Mouse (Mus musculus) midbrain, postnatal 0 days (tissue): ENCODE data around the gene Cacng7. TPM values are rescaled to one million over a fixed set of nuclear protein-coding genes. Genes with fewer than 3 reads are reported as not detected.

ENCODE experiments used
- ATAC-seq: fragments of 200-750 bp; cut with Nextera tagmentation; 2 replicates; pipeline ENCODE4 v1.8.0; 2017; ENCODE audit warnings: moderate number of reproducible peaks, mild to moderate bottlenecking, moderate TSS enrichment, moderate library complexity; ENCODE audit not compliant: low FRiP score
- DNase-seq: peaks from one replicate; pipeline ENCODE4 v3.0.0-alpha.2; 2015; ENCODE audit warnings: low spot score
- H3K27ac ChIP-seq: fragments of 300-500 bp; sonication (generic); 2 replicates; pipeline ENCODE4 v1.5.1; 2014; ENCODE audit warnings: low read depth, mild to moderate bottlenecking, low read length, mixed read lengths
- H3K27me3 ChIP-seq: fragments of 300-500 bp; sonication (generic); 2 replicates; pipeline ENCODE4 v1.6.1; 2014; ENCODE audit warnings: low read length, control low read depth, mixed read lengths; ENCODE audit not compliant: insufficient read depth
- H3K36me3 ChIP-seq: fragments of 300-500 bp; sonication (generic); 2 replicates; pipeline ENCODE4 v1.6.1; 2014; ENCODE audit warnings: low read length, control low read depth, mixed read lengths; ENCODE audit not compliant: insufficient read depth
- H3K4me1 ChIP-seq: fragments of 300-500 bp; sonication (generic); 2 replicates; pipeline ENCODE4 v1.6.1; 2014; ENCODE audit warnings: mild to moderate bottlenecking, control low read depth, antibody characterized with exemption, low read length, mixed read lengths; ENCODE audit not compliant: insufficient read depth
- H3K4me2 ChIP-seq: fragments of 300-500 bp; sonication (generic); 2 replicates; pipeline ENCODE4 v1.6.1; 2014; ENCODE audit warnings: low read depth, mild to moderate bottlenecking, low read length, mixed read lengths; ENCODE audit not compliant: poor library complexity, severe bottlenecking
- H3K4me3 ChIP-seq: fragments of 300-500 bp; sonication (generic); 2 replicates; pipeline ENCODE4 v1.5.1; 2014; ENCODE audit warnings: low read depth, mild to moderate bottlenecking, low read length, moderate library complexity
- H3K9ac ChIP-seq: fragments of 300-500 bp; sonication (generic); replicated peaks from 2 replicates; pipeline ENCODE4 v1.6.1; 2014; ENCODE audit warnings: mild to moderate bottlenecking, low read length, moderate library complexity, mixed read lengths; ENCODE audit not compliant: poor library complexity, severe bottlenecking
- H3K9me3 ChIP-seq: fragments of 300-500 bp; sonication (generic); 2 replicates; pipeline ENCODE4 v1.6.1; 2016; ENCODE audit warnings: low read length, control low read depth
- CTCF ChIP-seq: IDR thresholded peaks from 2 replicates; pipeline ENCODE4 v1.5.1; 2016; ENCODE audit warnings: antibody characterized with exemption, mild to moderate bottlenecking
- WGBS: fragments of 180-500 bp; shearing (Covaris S2); extraction: QIAGEN DNeasy Blood & Tissue Kit; methylation state at CpG from one replicate; pipeline ENCODE4 v1.1.7; 2014; 5-methylcytosine and 5-hydroxymethylcytosine counted together
- polyA plus RNA-seq: library from polyadenylated mRNA; unstranded; fragments of >200 nt; fragmentation: Nextera tagmentation; extraction: Ambion mirVana; gene quantifications from 2 replicates; pipeline ENCODE4 v1.2.1, GENCODE M21; 2015
- total RNA-seq: library from RNA; depleted of rRNA; stranded (reverse); fragments of >200 nt; gene quantifications from 2 replicates; pipeline ENCODE4 v1.2.3, GENCODE M21; 2014; rRNA removed

Gene Cacng7
- total RNA-seq, result 78.5 and 115 TPM in 2 replicates
- 2.9 and 3.7 TPM in 2 replicates for polyA plus RNA-seq

GRCm38 (mm10) chr7:3332619-3333521 is at the start of gene Cacng7:
Gene Cacng7 (plus strand): TSS chr7:3332955.
- peaks cover 8% of the 10 kb centered on the region; the same call in 1 of the 2 replicates for H3K4me1 ChIP-seq
- ATAC-seq, result peak; percentile 83
- H3K4me2 ChIP-seq, result peak within 1 kb of the TSS; percentile 84
- DNase-seq, result peak; percentile 85
- TF ChIP-seq CTCF, result no peak
- WGBS, result under 1% methylated on average over 64 of the region's 65 CpGs
- peak within 1 kb of the TSS; percentile 79 for H3K4me3 ChIP-seq
- H3K9me3 ChIP-seq, result no peaks in the 10 kb centered on the region
- H3K27me3 ChIP-seq, result no peaks in the 10 kb centered on the region
- H3K27ac ChIP-seq, result peak within 1 kb of the TSS; percentile 85
- peak within 1 kb of the TSS; percentile 96 for H3K9ac ChIP-seq
- H3K36me3 ChIP-seq, result 0 out of 2 replicates have a peak, but pooled peaks cover 4% of the 10 kb centered on the region

GRCm38 (mm10) chr7:3283081-3283875 is 49.5 kb upstream of the Cacng7 start:
- Histone ChIP-seq H3K9ac (no peak overlapping the region), H3K9me3 (no peaks in the 10 kb centered on the region), H3K4me2 (no peak overlapping the region), H3K27me3 (no peaks in the 10 kb centered on the region), H3K36me3 (no peaks in the 10 kb centered on the region), H3K4me1 (no peaks in the 10 kb centered on the region; the same call in 1 of the 2 replicates), H3K4me3 (no peak overlapping the region), H3K27ac (no peak overlapping the region)
- no peak for ATAC-seq
- DNase-seq, result no peak
- WGBS, result 93% methylated on average over 11 of the region's 11 CpGs
- no peak for TF ChIP-seq CTCF

GRCm38 (mm10) chr7:3284604-3285003 is 48.2 kb upstream of the Cacng7 start:
- H3K27ac ChIP-seq, result no peak overlapping the region
- no peaks in the 10 kb centered on the region for H3K36me3 ChIP-seq
- DNase-seq (no peak), ATAC-seq (no peak)
- H3K4me2 ChIP-seq, result no peak overlapping the region
- no peak for TF ChIP-seq CTCF
- H3K9ac ChIP-seq, result no peak overlapping the region
- no peaks in the 10 kb centered on the region for H3K27me3 ChIP-seq
- H3K4me3 ChIP-seq, result no peak overlapping the region
- no peaks in the 10 kb centered on the region for H3K9me3 ChIP-seq
- WGBS, result 87% methylated on average over 10 of the region's 10 CpGs
- H3K4me1 ChIP-seq, result no peaks in the 10 kb centered on the region; the same call in 1 of the 2 replicates

- ATAC-seq, result no peak
- Histone ChIP-seq H3K4me1 (no peaks in the 10 kb centered on the region; the same call in 1 of the 2 replicates), H3K4me2 (no peak overlapping the region), H3K4me3 (no peak overlapping the region), H3K27me3 (no peaks in the 10 kb centered on the region), H3K27ac (no peak overlapping the region), H3K9me3 (no peaks in the 10 kb centered on the region), H3K9ac (no peak overlapping the region), H3K36me3 (no peaks in the 10 kb centered on the region)
- WGBS, result 94% methylated on average over 5 of the region's 5 CpGs
- TF ChIP-seq CTCF, result no peak
- DNase-seq, result no peak
Observed at GRCm38 (mm10) chr7:3286036-3286435, 46.7 kb upstream of the Cacng7 start.

GRCm38 (mm10) chr7:3287186-3287585 is 45.6 kb upstream of the Cacng7 start:
- Histone ChIP-seq H3K4me2 (no peak overlapping the region), H3K9me3 (no peaks in the 10 kb centered on the region), H3K27me3 (no peaks in the 10 kb centered on the region), H3K27ac (no peak overlapping the region), H3K9ac (no peak overlapping the region), H3K4me3 (no peak overlapping the region), H3K4me1 (no peaks in the 10 kb centered on the region; the same call in 1 of the 2 replicates), H3K36me3 (no peaks in the 10 kb centered on the region)
- DNase-seq, result peak; percentile 28
- no peak for TF ChIP-seq CTCF
- 55% methylated on average over 7 of the region's 7 CpGs for WGBS
- no peak for ATAC-seq
